Mouse (Mus musculus) hindbrain, embryonic 16.5 days (tissue): ENCODE results near the gene Irf9. TPM values are rescaled to one million over a fixed set of nuclear protein-coding genes. Genes with fewer than 3 reads are reported as not detected.

Source experiments
- ATAC-seq: fragments of 200-750 bp; cut with Nextera tagmentation; 2 replicates; pipeline ENCODE4 v1.8.0; 2017; ENCODE audit warnings: moderate TSS enrichment, moderate library complexity
- H3K27ac ChIP-seq: fragments of 300-500 bp; sonication (generic); 2 replicates; pipeline ENCODE4 v1.5.1; 2014; ENCODE audit warnings: low read depth, mild to moderate bottlenecking, control low read depth, low read length, moderate library complexity
- H3K27me3 ChIP-seq: fragments of 300-500 bp; sonication (generic); replicated peaks from 2 replicates; pipeline ENCODE4 v1.6.1; 2014; ENCODE audit warnings: low read length; ENCODE audit not compliant: control insufficient read depth, insufficient read depth
- H3K36me3 ChIP-seq: fragments of 300-500 bp; sonication (generic); 2 replicates; pipeline ENCODE4 v1.6.1; 2014; ENCODE audit warnings: mild to moderate bottlenecking, low read length, moderate library complexity, mixed read lengths; ENCODE audit not compliant: control insufficient read depth, insufficient read depth
- H3K4me1 ChIP-seq: fragments of 300-500 bp; sonication (generic); 2 replicates; pipeline ENCODE4 v1.6.1; 2014; ENCODE audit warnings: low read depth, low read length; ENCODE audit not compliant: control insufficient read depth, insufficient read depth
- H3K4me2 ChIP-seq: fragments of 300-500 bp; sonication (generic); 2 replicates; pipeline ENCODE4 v1.6.1; 2014; ENCODE audit warnings: mild to moderate bottlenecking, low read length, control low read depth, moderate library complexity
- H3K4me3 ChIP-seq: fragments of 300-500 bp; sonication (generic); 2 replicates; pipeline ENCODE4 v1.5.1; 2014; ENCODE audit warnings: mild to moderate bottlenecking, low read length, control low read depth, moderate library complexity
- H3K9ac ChIP-seq: fragments of 300-500 bp; sonication (generic); 2 replicates; pipeline ENCODE4 v1.6.1; 2014; ENCODE audit warnings: low read depth, mild to moderate bottlenecking, control low read depth, low read length, moderate library complexity
- H3K9me3 ChIP-seq: fragments of 300-500 bp; sonication (generic); 2 replicates; pipeline ENCODE4 v1.6.1; 2014; ENCODE audit warnings: mild to moderate bottlenecking, low read length, moderate library complexity; ENCODE audit not compliant: control insufficient read depth
- WGBS: fragments of 180-500 bp; shearing (Covaris S2); extraction: QIAGEN DNeasy Blood & Tissue Kit; methylation state at CpG from one replicate; pipeline ENCODE4 v1.1.7; 2014; 5-methylcytosine and 5-hydroxymethylcytosine counted together
- polyA plus RNA-seq: library from polyadenylated mRNA; unstranded; fragments of >200 nt; fragmentation: Nextera tagmentation; extraction: Ambion mirVana; gene quantifications from 2 replicates; pipeline ENCODE4 v1.2.1, GENCODE M21; 2015

Irf9 gene
- polyA plus RNA-seq, 1 experiment from 2014 or later, result 9.7 TPM

GRCm38 (mm10) chr14:55578668-55579269, 24.6 kb upstream of the Irf9 start:
- WGBS, result 31% methylated on average over 6 of the region's 6 CpGs
- H3K27me3 ChIP-seq, result no peaks in the 10 kb centered on the region
- peak overlapping the region; percentile 93 for H3K9ac ChIP-seq
- H3K4me3 ChIP-seq, result peak overlapping the region; percentile 71
- no peaks in the 10 kb centered on the region for H3K9me3 ChIP-seq
- peak overlapping the region; percentile 93 for H3K4me2 ChIP-seq
- peaks cover 5% of the 10 kb centered on the region for H3K4me1 ChIP-seq
- ATAC-seq, result peak; percentile 32
- H3K27ac ChIP-seq, result peak overlapping the region; percentile 89
- H3K36me3 ChIP-seq, result peaks cover 9% of the 10 kb centered on the region

DNA sequence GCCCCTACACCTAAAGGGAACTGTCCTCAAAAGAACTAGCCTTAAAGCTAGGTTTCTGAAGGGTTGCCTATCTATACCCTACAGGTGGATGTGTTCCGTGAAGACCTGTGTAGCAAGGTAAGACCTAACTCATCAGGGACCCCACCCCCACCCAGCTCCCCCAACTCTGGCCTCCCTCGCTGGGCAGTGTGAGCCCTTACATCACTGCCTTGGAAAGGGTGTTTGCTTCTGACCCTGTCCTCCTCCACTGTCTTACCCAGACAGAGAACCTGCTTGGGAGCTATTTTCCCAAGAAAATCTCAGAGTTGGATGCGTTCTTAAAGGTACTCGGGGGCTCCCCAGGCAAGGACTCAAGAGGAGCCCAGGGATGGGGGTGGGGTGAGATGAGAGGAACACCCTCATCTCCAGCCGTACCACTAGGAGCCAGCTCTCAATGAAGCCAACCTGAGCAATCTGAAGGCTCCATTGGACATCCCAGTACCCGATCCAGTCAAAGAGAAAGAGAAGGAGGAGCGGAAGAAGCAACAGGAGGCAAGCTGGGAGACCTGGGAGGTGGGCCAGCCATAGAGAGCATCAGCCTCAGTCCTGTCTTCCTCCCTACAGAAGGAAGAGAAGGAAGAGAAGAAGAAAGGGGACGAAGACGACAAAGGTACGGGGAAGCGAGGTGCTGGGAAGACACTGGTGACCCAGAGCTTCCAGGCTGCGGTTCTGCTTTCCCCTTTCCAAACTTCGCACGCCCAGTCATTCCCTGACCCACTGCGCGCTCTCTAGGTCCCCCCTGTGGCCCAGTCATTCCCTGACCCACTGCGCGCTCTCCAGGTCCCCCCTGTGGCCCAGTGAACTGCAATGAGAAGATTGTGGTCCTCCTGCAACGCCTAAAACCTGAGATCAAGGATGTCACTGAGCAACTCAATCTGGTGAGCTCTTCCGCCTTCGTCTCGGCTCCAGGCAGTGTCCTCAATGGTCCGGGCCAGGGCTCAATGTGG, 23.6 kb upstream of the Irf9 start:
- H3K27me3 ChIP-seq, result no peaks in the 10 kb centered on the region
- peaks cover 5% of the 10 kb centered on the region for H3K4me1 ChIP-seq
- no peak overlapping the region for H3K27ac ChIP-seq
- 82% methylated on average over 23 of the region's 23 CpGs for WGBS
- H3K9ac ChIP-seq, result no peak overlapping the region
- H3K9me3 ChIP-seq, result no peaks in the 10 kb centered on the region
- no peak overlapping the region for H3K4me3 ChIP-seq
- peaks cover 9% of the 10 kb centered on the region for H3K36me3 ChIP-seq
- no peak for ATAC-seq
- H3K4me2 ChIP-seq, result no peak overlapping the region

- Histone ChIP-seq H3K27me3 (no peaks in the 10 kb centered on the region), H3K4me1 (peaks cover 8% of the 10 kb centered on the region), H3K9ac (no peak overlapping the region), H3K27ac (no peak overlapping the region), H3K4me2 (no peak overlapping the region), H3K4me3 (no peak overlapping the region), H3K36me3 (peaks cover 9% of the 10 kb centered on the region), H3K9me3 (no peaks in the 10 kb centered on the region)
- ATAC-seq, result no peak
- 95% methylated on average over 16 of the region's 16 CpGs for WGBS
Measured at GRCm38 (mm10) chr14:55580731-55581130, 22.6 kb upstream of the Irf9 start.

- no peak overlapping the region for H3K4me2 ChIP-seq
- no peaks in the 10 kb centered on the region for H3K9me3 ChIP-seq
- no peak overlapping the region for H3K9ac ChIP-seq
- H3K4me1 ChIP-seq, result peaks cover 8% of the 10 kb centered on the region
- no peak overlapping the region for H3K27ac ChIP-seq
- H3K4me3 ChIP-seq, result no peak overlapping the region
- ATAC-seq, result no peak
- peaks cover 9% of the 10 kb centered on the region for H3K36me3 ChIP-seq
- 78% methylated on average over 9 of the region's 9 CpGs for WGBS
- H3K27me3 ChIP-seq, result no peaks in the 10 kb centered on the region
Measured at GRCm38 (mm10) chr14:55581981-55582681, 21.2 kb upstream of the Irf9 start.

DNA sequence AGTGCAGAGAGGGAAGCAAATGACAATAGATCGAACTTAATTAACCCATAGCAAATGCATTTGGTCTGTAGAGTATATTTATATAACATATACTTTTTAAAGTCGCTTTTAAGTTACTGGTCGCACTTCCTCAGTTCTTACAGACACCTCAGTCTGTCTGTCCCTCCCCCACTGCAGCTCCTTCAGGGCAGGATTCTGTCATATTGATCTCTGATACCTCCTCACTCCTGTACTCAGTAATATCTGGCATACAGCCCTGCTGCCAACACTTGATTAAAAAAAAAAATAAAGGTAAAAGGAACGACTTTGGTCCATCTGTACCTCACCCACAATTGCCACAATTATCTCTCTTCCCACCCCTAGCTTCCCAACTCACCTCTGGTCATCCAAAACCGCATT, 19.1 kb upstream of the Irf9 start:
- no peaks in the 10 kb centered on the region for H3K27me3 ChIP-seq
- no peak for ATAC-seq
- H3K4me2 ChIP-seq, result peak overlapping the region; percentile 68
- H3K27ac ChIP-seq, result no peak overlapping the region; the same call in 1 of the 2 replicates
- H3K4me1 ChIP-seq, result peaks cover 3% of the 10 kb centered on the region; the same call in 1 of the 2 replicates
- peaks cover 9% of the 10 kb centered on the region for H3K36me3 ChIP-seq
- H3K9ac ChIP-seq, result peak overlapping the region; percentile 75
- peak overlapping the region; percentile 56 for H3K4me3 ChIP-seq
- 34% methylated on average over 5 of the region's 5 CpGs for WGBS
- no peaks in the 10 kb centered on the region for H3K9me3 ChIP-seq

DNA sequence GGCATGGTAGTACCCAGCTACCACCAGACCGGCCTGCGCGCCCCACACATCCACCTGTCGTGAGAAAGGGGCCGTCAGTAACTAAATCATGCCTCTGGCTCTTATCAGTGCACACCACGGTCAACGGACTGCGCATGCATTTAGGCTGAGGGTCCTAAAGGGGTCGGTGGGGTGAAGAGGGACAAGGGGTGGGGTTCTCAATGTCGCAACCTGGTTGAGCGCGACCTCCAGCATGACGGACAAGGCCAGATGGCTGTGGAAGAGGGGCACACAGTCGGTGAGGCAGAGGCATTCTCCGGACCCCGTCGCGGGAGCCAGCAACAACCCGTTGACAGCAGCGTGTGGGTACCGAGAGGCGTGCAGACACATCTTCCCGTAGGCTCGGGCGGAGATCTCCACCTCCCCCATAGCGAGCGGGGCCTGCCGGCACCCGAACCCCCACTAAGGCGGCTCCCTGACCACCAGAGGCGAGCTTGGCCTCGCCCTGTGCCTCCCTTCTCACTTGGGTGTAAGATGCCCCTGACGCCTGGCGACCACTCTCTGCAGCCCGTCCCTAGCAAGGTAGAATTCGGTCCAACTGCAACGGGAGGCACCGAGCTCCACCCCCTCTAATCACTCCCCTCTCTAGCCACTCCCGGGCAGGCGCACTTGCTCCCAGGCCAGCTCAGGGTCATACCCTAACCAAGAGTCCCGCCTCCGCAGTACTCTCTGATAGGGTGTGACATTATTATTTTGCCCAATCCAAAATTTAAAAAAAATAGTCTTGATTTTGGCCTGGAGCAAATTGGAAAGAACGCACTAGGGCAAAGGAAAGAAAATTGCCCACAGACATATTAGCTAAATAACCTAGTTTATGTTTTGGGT, 18.4 kb upstream of the Irf9 start, which contains the start of gene Emc9:
Gene Emc9 (minus strand): TSS at position 601 of the 864 bp plus-strand sequence.
- peak within 1 kb of the TSS; percentile 75 for H3K9ac ChIP-seq
- WGBS, result 2% methylated on average over 37 of the region's 43 CpGs
- peak within 1 kb of the TSS; percentile 56 for H3K4me3 ChIP-seq
- peaks cover 9% of the 10 kb centered on the region for H3K36me3 ChIP-seq
- no peaks in the 10 kb centered on the region for H3K27me3 ChIP-seq
- peak; percentile 83 for ATAC-seq
- H3K4me1 ChIP-seq, result peaks cover 6% of the 10 kb centered on the region
- no peaks in the 10 kb centered on the region for H3K9me3 ChIP-seq
- H3K27ac ChIP-seq, result peak within 1 kb of the TSS; percentile 70; the same call in 1 of the 2 replicates
- peak within 1 kb of the TSS; percentile 68 for H3K4me2 ChIP-seq

DNA sequence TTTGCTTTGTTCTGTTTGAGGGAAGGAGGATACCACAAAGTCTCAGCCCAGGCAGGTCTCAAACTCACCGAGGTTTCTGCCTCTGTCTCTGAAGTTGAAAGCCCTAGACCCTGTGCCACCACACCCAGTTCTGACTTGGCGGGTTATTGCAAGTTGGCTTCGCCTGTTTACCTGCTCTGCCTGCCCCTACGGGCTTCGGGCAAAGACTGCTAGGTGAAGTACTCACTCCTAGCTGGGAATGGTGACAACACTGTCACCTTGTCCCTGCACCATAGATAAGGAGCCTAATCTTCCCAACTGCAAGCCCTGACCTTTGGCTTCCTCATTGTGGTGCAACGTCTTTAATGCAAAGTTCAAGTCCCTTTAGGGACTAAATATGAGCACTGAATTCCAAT, 17.8 kb upstream of the Irf9 start:
- Histone ChIP-seq H3K36me3 (peaks cover 8% of the 10 kb centered on the region), H3K9me3 (no peaks in the 10 kb centered on the region), H3K4me3 (peak overlapping the region; percentile 56; the same call in 1 of the 2 replicates), H3K4me1 (peaks cover 12% of the 10 kb centered on the region), H3K27ac (no peak overlapping the region), H3K9ac (no peak overlapping the region), H3K27me3 (no peaks in the 10 kb centered on the region), H3K4me2 (peak overlapping the region; percentile 68)
- no peak for ATAC-seq
- 69% methylated on average over 6 of the region's 6 CpGs for WGBS

DNA sequence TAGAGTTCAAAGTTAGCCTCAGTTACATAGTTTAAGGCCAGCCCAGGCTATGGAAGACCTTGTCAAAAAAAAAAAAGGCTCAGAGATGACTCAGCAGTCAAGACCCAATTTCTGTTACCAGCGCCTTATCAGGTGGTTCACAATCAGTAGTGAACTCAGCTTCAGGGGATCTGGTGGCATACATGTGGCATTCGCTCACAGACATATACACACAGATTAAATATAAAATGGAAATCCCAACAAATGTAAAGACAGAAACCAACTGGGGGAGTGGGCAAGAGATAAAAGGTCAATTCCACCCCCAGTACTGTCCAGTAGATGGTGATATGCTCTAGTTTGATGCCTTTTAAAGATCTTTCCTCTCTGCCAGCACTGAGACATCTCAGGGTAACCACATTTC, 17.2 kb upstream of the Irf9 start:
- Histone ChIP-seq H3K4me1 (peaks cover 12% of the 10 kb centered on the region), H3K9ac (no peak overlapping the region), H3K27me3 (no peaks in the 10 kb centered on the region), H3K36me3 (peaks cover 4% of the 10 kb centered on the region), H3K4me2 (no peak overlapping the region), H3K27ac (no peak overlapping the region), H3K9me3 (no peaks in the 10 kb centered on the region), H3K4me3 (no peak overlapping the region)
- ATAC-seq, result no peak
- 98% methylated on average over 2 of the region's 2 CpGs for WGBS
